Comparison of ENCODE assay signal across 11 mouse cellular contexts in the genomic region with DNA sequence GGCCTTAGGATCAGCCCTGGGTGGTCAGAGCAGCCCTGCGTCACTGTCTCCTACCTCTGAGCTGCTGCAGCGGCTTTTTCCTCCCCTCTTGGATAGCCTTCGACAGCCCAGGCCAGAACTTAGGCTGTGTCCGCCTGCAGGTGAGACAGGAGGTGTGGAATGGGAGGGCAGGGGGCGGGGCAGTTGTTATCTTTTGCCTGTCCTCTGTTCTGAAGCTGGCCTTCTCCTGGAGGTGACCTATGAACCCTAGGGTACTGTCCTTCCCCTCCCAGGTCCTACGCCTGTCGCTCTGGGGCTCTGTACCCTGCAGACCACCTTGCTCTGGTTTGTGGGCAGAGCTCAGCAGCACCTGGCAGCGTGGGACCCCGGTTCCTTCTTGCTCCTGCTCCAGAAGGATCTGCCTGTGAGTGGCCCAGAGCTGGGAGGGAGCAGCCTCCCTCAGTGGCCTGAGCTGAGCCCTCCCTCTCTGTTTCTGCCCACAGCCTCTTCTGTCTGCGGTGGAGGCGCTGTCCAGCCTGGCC. TPM values are rescaled to one million over a fixed set of nuclear protein-coding genes. Genes with fewer than 3 reads are reported as not detected.
DNase-seq lines count a peak whose midpoint lies in the region; ATAC-seq lines count a peak whose summit lies in the region.
"Had no signal": no experiment of that assay in that cellular context is flagged by ENCODE, and none has a peak within 500 bp of the region (broad histone marks: within the 10 kb centered on the region; RNA-seq: fewer than 3 reads in every experiment).

No protein-coding gene starts in this region.

- 0 out of 2 replicates have a peak overlapping the region, but pooled peaks have one; percentile 79 for H3K9ac ChIP-seq in kidney, embryonic 15.5 days
- H3K9ac ChIP-seq in forebrain, embryonic 11.5 days (ENCODE audit: low read length), result no peak overlapping the region; the same call in 1 of the 2 replicates
- H3K9ac ChIP-seq in neural tube, embryonic 14.5 days (replicated peaks; ENCODE audit: low read depth, low read length), result 0 out of 2 replicates have a peak overlapping the region, but pooled peaks have one; percentile 28

- 57% methylated on average over 11 of the region's 11 CpGs for WGBS in kidney, embryonic 15.5 days
- WGBS in forebrain, embryonic 11.5 days, result 38% methylated on average over 11 of the region's 11 CpGs
- WGBS in limb, embryonic 10.5 days, result 38% methylated on average over 11 of the region's 11 CpGs
- 48% methylated on average over 11 of the region's 11 CpGs for WGBS in neural tube, embryonic 14.5 days

- DNase-seq in kidney, postnatal 14 days, result no peak
- DNase-seq in forebrain, embryonic 11.5 days (ENCODE audit: low spot score), result peak; percentile 58
- DNase-seq in limb, embryonic 10.5 days (ENCODE audit: low spot score), result no peak
- no peak for DNase-seq in ovary, postnatal 10 days (ENCODE audit: low spot score)
- DNase-seq in gastrocnemius, postnatal 4 days (ENCODE audit: low spot score in 2 of 2), result no peak
- DNase-seq: cerebellum, adult 8-10 months had no signal

- no peak for ATAC-seq in kidney, embryonic 15.5 days (replicated peaks; ENCODE audit: low FRiP score)
- ATAC-seq in forebrain, embryonic 11.5 days (replicated peaks; ENCODE audit: low FRiP score), result no peak
- no peak for ATAC-seq in neural tube, embryonic 14.5 days (ENCODE audit: low read depth)
- no peak for ATAC-seq in granulocyte monocyte progenitor cell, adult 5-6 weeks (replicated peaks; ENCODE audit: poor library complexity, severe bottlenecking)
- ATAC-seq: inflammation-experienced regulatory T-cells, adult 6 months had no signal

- H3K4me3 ChIP-seq in kidney, embryonic 15.5 days (replicated peaks), result 0 out of 2 replicates have a peak overlapping the region, but pooled peaks have one; percentile 80
- H3K4me3 ChIP-seq in forebrain, embryonic 11.5 days (ENCODE audit: low read depth, low read length), result no peak overlapping the region
- peak overlapping the region; percentile 76; the same call in 1 of the 2 replicates for H3K4me3 ChIP-seq in limb, embryonic 10.5 days
- H3K4me3 ChIP-seq in neural tube, embryonic 14.5 days (ENCODE audit: low read depth, low read length), result peak overlapping the region; percentile 53; the same call in 1 of the 2 replicates

- peaks cover 21% of the 10 kb centered on the region for H3K36me3 ChIP-seq in kidney, embryonic 15.5 days
- no peaks in the 10 kb centered on the region for H3K36me3 ChIP-seq in forebrain, embryonic 11.5 days (ENCODE audit: control insufficient read depth, insufficient read depth, low read length)
- H3K36me3 ChIP-seq in limb, embryonic 10.5 days, result peaks cover 7% of the 10 kb centered on the region; the same call in 1 of the 2 replicates
- no peaks in the 10 kb centered on the region for H3K36me3 ChIP-seq in neural tube, embryonic 14.5 days (ENCODE audit: control insufficient read depth, insufficient read depth, low read length)

- H3K9me3 ChIP-seq in kidney, embryonic 15.5 days (replicated peaks), result no peaks in the 10 kb centered on the region
- no peaks in the 10 kb centered on the region for H3K9me3 ChIP-seq in forebrain, embryonic 11.5 days (ENCODE audit: control insufficient read depth, low read length)
- H3K9me3 ChIP-seq in limb, embryonic 10.5 days (replicated peaks), result no peaks in the 10 kb centered on the region
- no peaks in the 10 kb centered on the region for H3K9me3 ChIP-seq in neural tube, embryonic 14.5 days (ENCODE audit: control insufficient read depth, low read length)

- H3K27me3 ChIP-seq in kidney, embryonic 15.5 days, result no peaks in the 10 kb centered on the region
- peaks cover 2% of the 10 kb centered on the region; the same call in 1 of the 2 replicates for H3K27me3 ChIP-seq in forebrain, embryonic 11.5 days (ENCODE audit: control insufficient read depth, insufficient read depth, low read length)
- H3K27me3 ChIP-seq in limb, embryonic 10.5 days (ENCODE audit: low read depth, poor library complexity, severe bottlenecking), result peaks cover 11% of the 10 kb centered on the region
- H3K27me3 ChIP-seq in neural tube, embryonic 14.5 days (ENCODE audit: control insufficient read depth, insufficient read depth, low read length), result peaks cover 3% of the 10 kb centered on the region; the same call in 1 of the 2 replicates

- peaks cover 36% of the 10 kb centered on the region for H3K4me1 ChIP-seq in kidney, embryonic 15.5 days
- peaks cover 14% of the 10 kb centered on the region for H3K4me1 ChIP-seq in forebrain, embryonic 11.5 days (replicated peaks; ENCODE audit: control insufficient read depth, insufficient read depth, low read length)
- H3K4me1 ChIP-seq in limb, embryonic 10.5 days, result peaks cover 43% of the 10 kb centered on the region
- H3K4me1 ChIP-seq in neural tube, embryonic 14.5 days (ENCODE audit: control insufficient read depth, insufficient read depth, low read length), result peaks cover 19% of the 10 kb centered on the region

- peak overlapping the region; percentile 97 for H3K4me2 ChIP-seq in kidney, embryonic 15.5 days
- no peak overlapping the region for H3K4me2 ChIP-seq in forebrain, embryonic 11.5 days (ENCODE audit: low read depth, low read length, severe bottlenecking)
- H3K4me2 ChIP-seq in neural tube, embryonic 14.5 days (ENCODE audit: low read depth, low read length), result peak overlapping the region; percentile 74

- no peak overlapping the region for H3K27ac ChIP-seq in kidney, embryonic 15.5 days
- no peak overlapping the region for H3K27ac ChIP-seq in forebrain, embryonic 11.5 days (ENCODE audit: low read depth, low read length)
- H3K27ac ChIP-seq in limb, embryonic 10.5 days, result no peak overlapping the region
- no peak overlapping the region for H3K27ac ChIP-seq in neural tube, embryonic 14.5 days (ENCODE audit: low read depth, low read length)

RNA-seq across cellular contexts. Expression of gene Gm42688, which starts 1.8 kb away (rescaled TPM):
- 2.9 and 3.0 TPM in 2 replicates for polyA plus RNA-seq in kidney, embryonic 15.5 days (2015; fragmentation: Nextera tagmentation; extraction: Ambion mirVana)
- polyA plus RNA-seq in forebrain, embryonic 11.5 days (2014; fragmentation: Nextera tagmentation; extraction: Ambion mirVana), result 2.5 and 3.0 TPM in 2 replicates
- polyA plus RNA-seq in limb, embryonic 10.5 days (2016; fragmentation: Nextera tagmentation; extraction: Ambion mirVana), result 2.1 and 2.8 TPM in 2 replicates
- polyA plus RNA-seq in neural tube, embryonic 14.5 days (2014; fragmentation: Nextera tagmentation; extraction: Ambion mirVana), result 3.7 and 4.3 TPM in 2 replicates
- 2.0 and 6.3 TPM in 2 replicates for total RNA-seq in granulocyte monocyte progenitor cell, adult 5-6 weeks (2014; fragmentation: Nextera tagmentation)
- 2.6 TPM in 2 replicates for total RNA-seq in granulocyte monocyte progenitor cell, adult 5-6 weeks (2017)
- total RNA-seq in gastrocnemius, postnatal 4 days (2021), result 1 to 10 TPM; 2.2 to 2.7 TPM

RNA-seq across cellular contexts. Expression of gene Ccdc142, which starts 1.8 kb away (rescaled TPM):
- polyA plus RNA-seq in kidney, embryonic 15.5 days (2015; fragmentation: Nextera tagmentation; extraction: Ambion mirVana), result 2.7 and 3.3 TPM in 2 replicates
- polyA plus RNA-seq in forebrain, embryonic 11.5 days (2014; fragmentation: Nextera tagmentation; extraction: Ambion mirVana), result 2.8 and 3.0 TPM in 2 replicates
- polyA plus RNA-seq in limb, embryonic 10.5 days (2016; fragmentation: Nextera tagmentation; extraction: Ambion mirVana), result 1.7 and 3.8 TPM in 2 replicates
- 5.6 and 6.3 TPM in 2 replicates for polyA plus RNA-seq in neural tube, embryonic 14.5 days (2014; fragmentation: Nextera tagmentation; extraction: Ambion mirVana)
- total RNA-seq in granulocyte monocyte progenitor cell, adult 5-6 weeks (2014; fragmentation: Nextera tagmentation), result 2.8 and 8.2 TPM in 2 replicates
- 2.5 and 5.7 TPM in 2 replicates for total RNA-seq in granulocyte monocyte progenitor cell, adult 5-6 weeks (2017)
- 1 to 10 TPM; 2.5 to 2.8 TPM for total RNA-seq in gastrocnemius, postnatal 4 days (2021)

RNA-seq across cellular contexts. Expression of gene Mrpl53, which starts 5.7 kb away (rescaled TPM):
- 134 and 147 TPM in 2 replicates for polyA plus RNA-seq in kidney, embryonic 15.5 days (2015; fragmentation: Nextera tagmentation; extraction: Ambion mirVana)
- 116 and 123 TPM in 2 replicates for polyA plus RNA-seq in forebrain, embryonic 11.5 days (2014; fragmentation: Nextera tagmentation; extraction: Ambion mirVana)
- polyA plus RNA-seq in limb, embryonic 10.5 days (2016; fragmentation: Nextera tagmentation; extraction: Ambion mirVana), result 150 and 163 TPM in 2 replicates
- 118 and 119 TPM in 2 replicates for polyA plus RNA-seq in neural tube, embryonic 14.5 days (2014; fragmentation: Nextera tagmentation; extraction: Ambion mirVana)
- 48.6 and 78.4 TPM in 2 replicates for total RNA-seq in granulocyte monocyte progenitor cell, adult 5-6 weeks (2014; fragmentation: Nextera tagmentation)
- 14.6 and 29.1 TPM in 2 replicates for total RNA-seq in granulocyte monocyte progenitor cell, adult 5-6 weeks (2017)
- total RNA-seq in gastrocnemius, postnatal 4 days (2021), result 100 to 1,000 TPM in 1 of 2 experiments, 10 to 100 TPM in 1; 79.5 to 100 TPM

RNA-seq across cellular contexts. Expression of gene Mogs, which starts 12.1 kb away (rescaled TPM):
- polyA plus RNA-seq in kidney, embryonic 15.5 days (2015; fragmentation: Nextera tagmentation; extraction: Ambion mirVana), result 56.3 and 58.9 TPM in 2 replicates
- polyA plus RNA-seq in forebrain, embryonic 11.5 days (2014; fragmentation: Nextera tagmentation; extraction: Ambion mirVana), result 37.1 and 39.0 TPM in 2 replicates
- polyA plus RNA-seq in limb, embryonic 10.5 days (2016; fragmentation: Nextera tagmentation; extraction: Ambion mirVana), result 45.3 and 53.8 TPM in 2 replicates
- polyA plus RNA-seq in neural tube, embryonic 14.5 days (2014; fragmentation: Nextera tagmentation; extraction: Ambion mirVana), result 21.9 and 25.3 TPM in 2 replicates
- 90.1 and 93.4 TPM in 2 replicates for total RNA-seq in granulocyte monocyte progenitor cell, adult 5-6 weeks (2014; fragmentation: Nextera tagmentation)
- total RNA-seq in granulocyte monocyte progenitor cell, adult 5-6 weeks (2017), result 137 and 158 TPM in 2 replicates
- total RNA-seq in gastrocnemius, postnatal 4 days (2021), result 10 to 100 TPM; 20.0 to 21.9 TPM

RNA-seq across cellular contexts. Expression of gene Lbx2, which starts 17.0 kb away (rescaled TPM):
- 7.5 and 9.6 TPM in 2 replicates for polyA plus RNA-seq in kidney, embryonic 15.5 days (2015; fragmentation: Nextera tagmentation; extraction: Ambion mirVana)
- polyA plus RNA-seq in forebrain, embryonic 11.5 days (2014; fragmentation: Nextera tagmentation; extraction: Ambion mirVana), result 0.40 TPM in 1 of 2 replicates, not detected in the other
- polyA plus RNA-seq in limb, embryonic 10.5 days (2016; fragmentation: Nextera tagmentation; extraction: Ambion mirVana), result 0.82 and 1.5 TPM in 2 replicates
- not detected in 2 replicates for polyA plus RNA-seq in neural tube, embryonic 14.5 days (2014; fragmentation: Nextera tagmentation; extraction: Ambion mirVana)
- not detected in 2 replicates for total RNA-seq in granulocyte monocyte progenitor cell, adult 5-6 weeks (2014; fragmentation: Nextera tagmentation)
- 1.3 TPM in 1 of 2 replicates, not detected in the other for total RNA-seq in granulocyte monocyte progenitor cell, adult 5-6 weeks (2017)
- total RNA-seq in gastrocnemius, postnatal 4 days (2021), result not detected
- total RNA-seq: neutrophil, adult 5-6 weeks had no signal
- polyA plus RNA-seq: inflammation-experienced regulatory T-cells, adult 6 months had no signal
